Mouse (Mus musculus): ENCODE data around the gene Gm10203.

GRCm38 (mm10) chr6:149134391-149135150 lies 4.6 kb downstream of the Gm10203 start:
- TF ChIP-seq ZC3H11A (IDR thresholded peaks at IDR 0.05; ENCODE audit: borderline replicate concordance, low read depth, low read length) (no peak), ZNF384 (IDR thresholded peaks at IDR 0.05; ENCODE audit: low read depth, low read length) (no peak), MAFK (IDR thresholded peaks at IDR 0.05; ENCODE audit: insufficient read depth, low read depth, low read length) (no peak), HCFC1 (IDR thresholded peaks at IDR 0.05; ENCODE audit: borderline replicate concordance, insufficient read depth, low read length) (no peak)

Measured in ES-E14 (cell line).